Mouse (Mus musculus) lung, embryonic 15.5 days (tissue): ENCODE measurements around the gene Ly6g5b. TPM values are rescaled to one million over a fixed set of nuclear protein-coding genes. Genes with fewer than 3 reads are reported as not detected.

Experiments used
- ATAC-seq: fragments of 200-750 bp; cut with Nextera tagmentation; 2 replicates; pipeline ENCODE4 v1.8.0; 2017; ENCODE audit warnings: moderate number of reproducible peaks, borderline replicate concordance; ENCODE audit not compliant: low FRiP score, low TSS enrichment; ENCODE audit errors: extremely low read depth
- H3K27ac ChIP-seq: fragments of 300-500 bp; sonication (generic); 2 replicates; pipeline ENCODE4 v1.5.1; 2015; ENCODE audit warnings: moderate library complexity, mild to moderate bottlenecking, inconsistent platforms
- H3K27me3 ChIP-seq: fragments of 300-500 bp; sonication (generic); 2 replicates; pipeline ENCODE4 v1.6.1; 2015; ENCODE audit warnings: inconsistent platforms
- H3K36me3 ChIP-seq: fragments of 300-500 bp; sonication (generic); 2 replicates; pipeline ENCODE4 v1.6.1; 2015; ENCODE audit warnings: inconsistent platforms
- H3K4me1 ChIP-seq: fragments of 300-500 bp; sonication (generic); 2 replicates; pipeline ENCODE4 v1.6.1; 2015; ENCODE audit warnings: inconsistent platforms
- H3K4me2 ChIP-seq: fragments of 300-500 bp; sonication (generic); 2 replicates; pipeline ENCODE4 v1.6.1; 2015; ENCODE audit warnings: inconsistent platforms, mild to moderate bottlenecking, moderate library complexity
- H3K4me3 ChIP-seq: fragments of 300-500 bp; sonication (generic); 2 replicates; pipeline ENCODE4 v1.5.1; 2015; ENCODE audit warnings: mild to moderate bottlenecking, inconsistent platforms
- H3K9ac ChIP-seq: fragments of 300-500 bp; sonication (generic); 2 replicates; pipeline ENCODE4 v1.6.1; 2015; ENCODE audit warnings: inconsistent platforms
- H3K9me3 ChIP-seq: fragments of 300-500 bp; sonication (generic); 2 replicates; pipeline ENCODE4 v1.6.1; 2016; ENCODE audit warnings: inconsistent platforms
- WGBS: fragments of 180-500 bp; shearing (Covaris S2); methylation state at CpG from one replicate; pipeline ENCODE4 v1.1.7; 2015; 5-methylcytosine and 5-hydroxymethylcytosine counted together
- polyA plus RNA-seq: library from polyadenylated mRNA; unstranded; fragments of >200 nt; fragmentation: Nextera tagmentation; extraction: Ambion mirVana; gene quantifications from 2 replicates; pipeline ENCODE4 v1.2.1, GENCODE M21; 2015

The Ly6g5b gene
- polyA plus RNA-seq, 1 experiment from 2014 or later, result 0.95 TPM

DNA sequence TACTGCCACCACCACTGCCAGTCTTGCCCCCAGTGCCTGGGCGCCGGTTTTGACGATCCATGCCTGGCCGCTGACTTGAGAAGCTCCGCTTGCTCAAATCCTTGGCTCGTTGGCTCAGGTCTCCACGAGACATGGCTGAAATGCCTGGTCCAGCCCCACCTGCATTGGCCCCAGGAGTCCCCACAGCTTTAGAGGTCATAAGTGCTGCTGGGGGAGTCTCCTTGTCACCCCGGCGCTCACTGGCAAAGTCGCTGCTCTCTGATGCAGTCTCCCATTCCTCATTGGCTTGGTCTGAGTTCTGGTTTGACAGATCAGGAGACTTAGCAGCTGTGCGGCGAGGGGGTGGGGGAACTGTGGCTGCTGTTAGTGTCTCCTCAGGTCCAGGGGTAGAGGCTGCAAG is 40.2 kb upstream of the Ly6g5b start:
- no peak for ATAC-seq
- 89% methylated on average over 12 of the region's 12 CpGs for WGBS

DNA sequence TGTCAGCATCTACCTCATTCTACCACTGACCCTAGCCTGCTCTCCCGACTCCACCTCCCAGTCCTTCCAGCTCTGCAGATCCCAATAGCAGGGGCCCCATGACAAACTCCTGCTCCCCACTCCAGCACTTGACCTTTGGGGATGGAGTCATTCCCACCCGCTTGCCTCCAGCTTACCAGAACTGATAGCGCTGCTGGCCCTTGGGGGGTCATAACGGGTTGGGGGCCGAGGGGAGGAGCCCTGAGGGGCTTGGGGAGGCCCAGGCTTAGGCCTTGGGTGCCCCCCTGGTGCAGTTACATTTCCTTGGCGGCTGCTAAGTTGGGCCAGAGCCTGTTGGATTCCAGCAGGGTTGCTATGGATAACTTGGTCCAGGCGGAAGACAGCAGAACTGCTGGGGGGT is 39.4 kb upstream of the Ly6g5b start:
- ATAC-seq, result no peak
- Histone ChIP-seq H3K27me3 (no peaks in the 10 kb centered on the region), H3K4me3 (no peak overlapping the region), H3K4me2 (no peak overlapping the region), H3K36me3 (peaks cover 98% of the 10 kb centered on the region), H3K9me3 (no peaks in the 10 kb centered on the region), H3K27ac (no peak overlapping the region), H3K4me1 (no peaks in the 10 kb centered on the region), H3K9ac (no peak overlapping the region)
- WGBS, result 79% methylated on average over 7 of the region's 7 CpGs

More for the DNA sequence above, 40.2 kb upstream of the Ly6g5b start:
- H3K4me3 ChIP-seq, result no peak overlapping the region
- no peak overlapping the region for H3K27ac ChIP-seq
- H3K9ac ChIP-seq, result no peak overlapping the region
- no peaks in the 10 kb centered on the region for H3K27me3 ChIP-seq
- H3K4me2 ChIP-seq, result no peak overlapping the region
- no peaks in the 10 kb centered on the region for H3K9me3 ChIP-seq
- no peaks in the 10 kb centered on the region for H3K4me1 ChIP-seq
- H3K36me3 ChIP-seq, result peaks cover 98% of the 10 kb centered on the region

DNA sequence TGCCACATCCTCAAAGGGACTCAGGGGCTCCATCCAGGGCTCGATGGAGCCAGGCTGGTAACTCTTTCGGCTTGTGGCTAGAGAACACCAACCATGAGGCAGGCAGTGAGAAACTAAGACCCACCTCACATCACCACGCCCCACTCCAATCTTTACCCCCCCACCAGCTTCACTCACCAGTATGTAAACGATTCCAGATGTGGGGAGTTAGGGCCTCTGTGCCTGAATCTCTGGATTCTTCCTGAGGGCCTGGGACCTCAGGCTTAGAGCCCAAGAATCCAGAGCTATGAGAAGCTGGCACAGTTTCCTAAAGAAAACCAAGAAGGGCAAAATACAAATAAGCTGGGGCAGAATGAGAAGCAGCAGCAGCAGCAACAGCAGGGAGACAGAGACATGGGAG is 38.7 kb upstream of the Ly6g5b start:
- WGBS, result 79% methylated on average over 4 of the region's 4 CpGs
- no peak overlapping the region for H3K9ac ChIP-seq
- no peak overlapping the region for H3K4me3 ChIP-seq
- H3K4me1 ChIP-seq, result no peaks in the 10 kb centered on the region
- H3K36me3 ChIP-seq, result peaks cover 97% of the 10 kb centered on the region
- H3K9me3 ChIP-seq, result no peaks in the 10 kb centered on the region
- no peak for ATAC-seq
- no peak overlapping the region for H3K27ac ChIP-seq
- no peak overlapping the region for H3K4me2 ChIP-seq
- H3K27me3 ChIP-seq, result no peaks in the 10 kb centered on the region

- Histone ChIP-seq H3K9ac (no peak overlapping the region), H3K4me2 (no peak overlapping the region), H3K4me1 (no peaks in the 10 kb centered on the region), H3K27me3 (no peaks in the 10 kb centered on the region), H3K27ac (no peak overlapping the region), H3K9me3 (no peaks in the 10 kb centered on the region), H3K36me3 (peaks cover 97% of the 10 kb centered on the region), H3K4me3 (no peak overlapping the region)
- WGBS, result 84% methylated on average over 9 of the region's 9 CpGs
- no peak for ATAC-seq
These were observed 37.8 kb upstream of the Ly6g5b start for GRCm38 (mm10) chr17:35153077-35153476.

DNA sequence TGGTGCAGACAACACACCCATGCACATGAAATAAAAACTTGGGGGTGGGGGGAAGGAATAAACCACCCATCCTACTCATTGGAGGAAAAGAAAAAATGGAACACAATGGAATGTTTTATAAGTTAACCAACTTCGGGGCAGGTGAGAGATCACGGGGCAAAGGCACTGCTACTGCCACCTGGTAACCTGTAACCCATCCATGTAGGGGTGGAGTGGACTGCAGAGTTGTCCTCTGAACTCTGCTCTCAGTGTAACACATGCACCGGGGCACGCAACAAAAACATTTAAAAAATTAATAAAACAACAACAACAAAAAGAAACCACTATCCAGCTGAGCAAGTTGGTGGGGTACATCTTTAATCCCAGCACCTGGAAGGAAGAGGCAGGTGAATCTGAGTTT is 36.9 kb upstream of the Ly6g5b start:
- no peaks in the 10 kb centered on the region for H3K4me1 ChIP-seq
- H3K4me3 ChIP-seq, result no peak overlapping the region
- H3K9ac ChIP-seq, result no peak overlapping the region
- ATAC-seq, result no peak
- no peaks in the 10 kb centered on the region for H3K9me3 ChIP-seq
- H3K27me3 ChIP-seq, result no peaks in the 10 kb centered on the region
- H3K4me2 ChIP-seq, result no peak overlapping the region
- no peak overlapping the region for H3K27ac ChIP-seq
- WGBS, result 91% methylated on average over 4 of the region's 4 CpGs
- H3K36me3 ChIP-seq, result peaks cover 96% of the 10 kb centered on the region

DNA sequence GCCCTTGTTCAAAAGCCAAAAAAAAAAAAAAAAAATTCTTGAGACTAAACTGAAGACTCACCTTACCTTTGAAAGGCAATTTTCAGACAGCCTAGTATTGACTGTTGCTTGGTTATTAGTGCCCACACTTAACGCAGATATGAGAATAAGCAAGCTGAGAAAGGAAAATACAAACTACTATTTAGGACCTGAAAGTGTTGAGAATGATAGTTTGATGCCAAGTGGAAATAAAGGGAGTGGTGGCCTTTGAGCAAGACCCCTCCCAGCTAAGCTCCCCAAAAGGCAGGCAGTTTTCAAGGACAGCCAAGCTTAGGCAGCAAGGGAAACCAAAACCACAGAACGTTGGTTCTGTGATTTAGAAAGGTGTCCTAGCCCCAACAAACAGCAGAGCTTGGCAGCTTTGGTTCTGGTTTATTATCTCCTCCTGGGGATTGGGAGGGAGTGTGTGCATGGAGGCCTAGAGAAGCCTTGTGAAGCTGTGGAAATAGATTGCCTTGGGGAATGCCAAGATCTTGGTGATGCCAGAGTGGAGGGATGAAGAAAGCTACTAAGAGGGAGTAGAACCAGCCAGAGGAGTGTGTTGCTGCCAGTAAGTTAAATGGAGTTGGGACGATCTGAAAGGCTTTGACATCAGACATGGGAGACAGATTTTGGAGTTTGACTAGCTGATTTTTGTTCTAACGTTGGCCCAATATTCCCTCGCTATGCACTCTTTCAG is 32.9 kb upstream of the Ly6g5b start:
- Histone ChIP-seq H3K27me3 (no peaks in the 10 kb centered on the region), H3K4me2 (no peak overlapping the region), H3K27ac (no peak overlapping the region), H3K36me3 (peaks cover 95% of the 10 kb centered on the region), H3K4me3 (no peak overlapping the region), H3K9ac (no peak overlapping the region), H3K9me3 (no peaks in the 10 kb centered on the region), H3K4me1 (no peaks in the 10 kb centered on the region)
- 61% methylated on average over 5 of the region's 5 CpGs for whole genome bisulfite sequencing
- no peak for ATAC-seq

GRCm38 (mm10) chr17:35147348-35147747 is 32.1 kb upstream of the Ly6g5b start:
- H3K9me3 ChIP-seq, result no peaks in the 10 kb centered on the region
- H3K27ac ChIP-seq, result no peak overlapping the region
- H3K9ac ChIP-seq, result no peak overlapping the region
- peaks cover 95% of the 10 kb centered on the region for H3K36me3 ChIP-seq
- H3K4me3 ChIP-seq, result no peak overlapping the region
- H3K27me3 ChIP-seq, result no peaks in the 10 kb centered on the region
- 60% methylated on average over 3 of the region's 3 CpGs for WGBS
- no peaks in the 10 kb centered on the region for H3K4me1 ChIP-seq
- H3K4me2 ChIP-seq, result no peak overlapping the region
- ATAC-seq, result no peak

GRCm38 (mm10) chr17:35146139-35146538 is 30.9 kb upstream of the Ly6g5b start:
- Histone ChIP-seq H3K27me3 (no peaks in the 10 kb centered on the region), H3K4me2 (no peak overlapping the region), H3K9ac (no peak overlapping the region), H3K27ac (no peak overlapping the region), H3K9me3 (no peaks in the 10 kb centered on the region), H3K36me3 (peaks cover 95% of the 10 kb centered on the region), H3K4me3 (no peak overlapping the region), H3K4me1 (no peaks in the 10 kb centered on the region)
- ATAC-seq, result no peak
- WGBS, result 83% methylated on average over 5 of the region's 5 CpGs

- Histone ChIP-seq H3K36me3 (peaks cover 90% of the 10 kb centered on the region), H3K27ac (no peak overlapping the region), H3K9ac (no peak overlapping the region), H3K27me3 (no peaks in the 10 kb centered on the region), H3K9me3 (no peaks in the 10 kb centered on the region), H3K4me2 (no peak overlapping the region), H3K4me3 (no peak overlapping the region), H3K4me1 (peaks cover 5% of the 10 kb centered on the region)
- ATAC-seq, result no peak
- 89% methylated on average over 6 of the region's 6 CpGs for WGBS
These were observed 26.7 kb upstream of the Ly6g5b start for GRCm38 (mm10) chr17:35141971-35142370.

GRCm38 (mm10) chr17:35140490-35140996 is 25.3 kb upstream of the Ly6g5b start:
- no peak for ATAC-seq
- H3K9me3 ChIP-seq, result no peaks in the 10 kb centered on the region
- WGBS, result 75% methylated on average over 16 of the region's 16 CpGs

DNA sequence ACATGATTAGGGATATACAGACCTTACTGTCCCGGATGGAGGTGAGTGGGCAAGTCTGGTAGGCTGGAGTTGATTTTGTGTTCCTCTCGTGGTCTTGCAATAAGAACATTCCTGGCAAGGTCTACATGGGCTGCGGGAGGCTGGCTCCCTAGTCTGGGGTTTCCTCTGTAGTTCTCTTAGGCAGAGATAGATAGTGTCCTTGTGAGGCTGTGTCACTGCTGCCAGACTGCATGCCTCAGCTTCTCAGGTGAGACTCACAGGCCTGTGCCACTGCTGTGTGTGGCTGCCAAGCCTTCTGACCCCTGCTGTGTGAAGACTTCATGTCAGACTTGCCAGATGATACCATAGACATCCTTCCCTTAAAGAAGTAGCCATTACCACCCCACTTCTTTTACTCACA is 24.0 kb upstream of the Ly6g5b start:
- Histone ChIP-seq H3K4me1 (peaks cover 15% of the 10 kb centered on the region), H3K4me2 (no peak overlapping the region), H3K27ac (no peak overlapping the region), H3K27me3 (no peaks in the 10 kb centered on the region), H3K9me3 (no peaks in the 10 kb centered on the region), H3K36me3 (peaks cover 64% of the 10 kb centered on the region), H3K9ac (no peak overlapping the region), H3K4me3 (no peak overlapping the region)
- WGBS, result 87% methylated on average over 3 of the region's 3 CpGs
- ATAC-seq, result no peak

More at GRCm38 (mm10) chr17:35140490-35140996, 25.3 kb upstream of the Ly6g5b start:
- H3K4me2 ChIP-seq, result no peak overlapping the region
- H3K36me3 ChIP-seq, result peaks cover 76% of the 10 kb centered on the region
- no peak overlapping the region for H3K9ac ChIP-seq
- no peaks in the 10 kb centered on the region for H3K27me3 ChIP-seq
- no peak overlapping the region for H3K4me3 ChIP-seq
- H3K27ac ChIP-seq, result no peak overlapping the region
- peaks cover 15% of the 10 kb centered on the region for H3K4me1 ChIP-seq

DNA sequence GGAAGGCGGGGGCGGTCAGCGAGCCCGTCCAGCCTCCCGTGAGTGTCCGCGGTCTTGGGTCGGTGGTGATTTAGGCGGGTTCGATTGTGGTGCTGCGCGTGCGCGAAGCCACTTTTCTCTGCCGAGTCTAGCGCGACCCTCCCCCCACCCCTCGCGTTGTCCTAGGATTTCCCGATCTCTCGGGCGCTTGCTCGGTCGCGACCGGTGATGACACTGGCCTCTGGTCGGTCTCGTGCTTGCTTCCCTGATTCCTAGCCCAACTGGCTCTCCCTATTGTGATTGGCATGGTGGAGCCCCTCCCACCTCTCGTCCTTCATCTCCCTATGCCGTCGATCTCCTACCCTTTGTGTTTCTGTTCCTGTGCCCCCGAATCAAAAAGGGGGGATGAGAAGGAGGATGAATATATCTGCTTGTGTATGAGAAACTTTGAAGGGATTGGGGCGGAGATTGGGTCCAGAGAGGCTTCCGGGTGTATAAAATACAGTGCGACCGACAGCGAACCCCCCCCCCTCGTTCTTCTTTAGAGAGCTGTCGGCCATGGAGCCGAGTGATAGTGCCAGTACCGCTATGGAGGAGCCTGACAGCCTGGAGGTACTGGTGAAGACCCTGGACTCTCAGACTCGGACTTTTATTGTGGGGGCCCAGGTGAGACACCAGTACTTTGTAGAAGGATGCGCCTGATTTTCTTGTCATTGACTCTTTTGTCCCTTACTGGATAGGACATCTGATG is 20.5 kb upstream of the Ly6g5b start:
- Histone ChIP-seq H3K27ac (peak overlapping the region; percentile 94), H3K4me3 (peak overlapping the region; percentile 82), H3K27me3 (no peaks in the 10 kb centered on the region), H3K4me2 (peak overlapping the region; percentile 79), H3K9ac (peak overlapping the region; percentile 78), H3K9me3 (no peaks in the 10 kb centered on the region), H3K4me1 (peaks cover 19% of the 10 kb centered on the region), H3K36me3 (peaks cover 28% of the 10 kb centered on the region)
- ATAC-seq, result peak; percentile 53
- under 1% methylated on average over 43 of the region's 43 CpGs for WGBS
